Mouse (Mus musculus) liver, embryonic 11.5 days (tissue): ENCODE results near the gene Tesc. TPM values are rescaled to one million over a fixed set of nuclear protein-coding genes. Genes with fewer than 3 reads are reported as not detected.

ENCODE experiments used
- ATAC-seq: fragments of 200-750 bp; cut with Nextera tagmentation; replicated peaks from 2 replicates; pipeline ENCODE4 v1.8.0; 2017; ENCODE audit warnings: moderate number of reproducible peaks, mild to moderate bottlenecking, moderate TSS enrichment, moderate library complexity; ENCODE audit not compliant: low FRiP score
- DNase-seq: peaks from one replicate; pipeline ENCODE4 v3.0.0-alpha.2; 2017; ENCODE audit warnings: low spot score
- H3K27ac ChIP-seq: fragments of 300-500 bp; sonication (generic); 2 replicates; pipeline ENCODE4 v1.5.1; 2014; ENCODE audit warnings: mild to moderate bottlenecking, low read depth, low read length, control low read depth
- H3K27me3 ChIP-seq: fragments of 300-500 bp; sonication (generic); replicated peaks from 2 replicates; pipeline ENCODE4 v1.6.1; 2014; ENCODE audit warnings: low read length, mixed read lengths; ENCODE audit not compliant: control insufficient read depth, insufficient read depth
- H3K36me3 ChIP-seq: fragments of 300-500 bp; sonication (generic); 2 replicates; pipeline ENCODE4 v1.6.1; 2014; ENCODE audit warnings: mild to moderate bottlenecking, low read length, moderate library complexity, mixed read lengths; ENCODE audit not compliant: control insufficient read depth, insufficient read depth
- H3K4me1 ChIP-seq: fragments of 300-500 bp; sonication (generic); replicated peaks from 2 replicates; pipeline ENCODE4 v1.6.1; 2014; ENCODE audit warnings: low read length, mixed read lengths; ENCODE audit not compliant: control insufficient read depth, insufficient read depth
- H3K4me2 ChIP-seq: fragments of 300-500 bp; sonication (generic); 2 replicates; pipeline ENCODE4 v1.6.1; 2014; ENCODE audit warnings: mild to moderate bottlenecking, control low read depth, moderate library complexity
- H3K4me3 ChIP-seq: fragments of 300-500 bp; sonication (generic); 2 replicates; pipeline ENCODE4 v1.5.1; 2014; ENCODE audit warnings: low read depth, low read length, control low read depth
- H3K9ac ChIP-seq: fragments of 300-500 bp; sonication (generic); 2 replicates; pipeline ENCODE4 v1.6.1; 2014; ENCODE audit warnings: low read depth, low read length, control low read depth
- H3K9me3 ChIP-seq: fragments of 300-500 bp; sonication (generic); 2 replicates; pipeline ENCODE4 v1.6.1; 2016; ENCODE audit warnings: low read length, inconsistent platforms, mixed read lengths; ENCODE audit not compliant: control insufficient read depth
- WGBS: fragments of 180-500 bp; shearing (Covaris S2); extraction: QIAGEN DNeasy Blood & Tissue Kit; methylation state at CpG from one replicate; pipeline ENCODE4 v1.1.7; 2014; 5-methylcytosine and 5-hydroxymethylcytosine counted together
- polyA plus RNA-seq: library from polyadenylated mRNA; unstranded; fragments of >200 nt; fragmentation: Nextera tagmentation; extraction: Ambion mirVana; gene quantifications from 2 replicates; pipeline ENCODE4 v1.2.1, GENCODE M21; 2014

Gene Tesc
- polyA plus RNA-seq, 1 experiment from 2014 or later, result 2.2 TPM

- Histone ChIP-seq H3K4me1 (peaks cover 2% of the 10 kb centered on the region; the same call in 1 of the 2 replicates), H3K9ac (no peak overlapping the region), H3K27me3 (peaks cover 6% of the 10 kb centered on the region), H3K27ac (no peak overlapping the region), H3K36me3 (no peaks in the 10 kb centered on the region), H3K4me3 (no peak overlapping the region), H3K9me3 (no peaks in the 10 kb centered on the region), H3K4me2 (no peak overlapping the region)
- 33% methylated on average over 12 of the region's 12 CpGs for WGBS
- ATAC-seq (no peak), DNase-seq (no peak)
Measured at GRCm38 (mm10) chr5:118039241-118039668, 11.7 kb downstream of the Tesc start.

DNA sequence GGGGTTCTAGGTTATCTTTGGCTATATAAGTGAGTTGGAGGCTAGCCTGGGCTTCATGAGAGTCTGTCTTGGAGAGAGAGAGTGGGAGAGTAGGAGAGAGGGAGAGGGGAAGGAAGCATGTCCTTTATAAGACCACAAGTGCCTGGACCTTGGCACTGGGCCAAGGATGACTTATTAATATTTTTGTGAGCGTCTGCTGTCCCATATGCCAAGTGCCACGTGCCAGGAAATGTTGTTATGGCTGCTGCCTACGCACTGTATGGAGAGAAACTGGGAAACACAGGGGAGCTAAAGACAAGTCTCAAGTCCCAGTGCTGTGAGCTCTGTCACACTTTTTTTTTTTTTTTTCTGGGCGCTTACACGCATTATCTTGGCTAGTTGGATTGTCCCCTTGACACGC is 15.1 kb downstream of the Tesc start:
- no peaks in the 10 kb centered on the region for H3K36me3 ChIP-seq
- no peaks in the 10 kb centered on the region for H3K9me3 ChIP-seq
- DNase-seq, result no peak
- 0 out of 2 replicates have a peak, but pooled peaks cover 2% of the 10 kb centered on the region for H3K27me3 ChIP-seq
- H3K4me2 ChIP-seq, result no peak overlapping the region
- ATAC-seq, result no peak
- 85% methylated on average over 6 of the region's 6 CpGs for WGBS
- H3K4me1 ChIP-seq, result no peaks in the 10 kb centered on the region; the same call in 1 of the 2 replicates
- H3K27ac ChIP-seq, result no peak overlapping the region
- no peak overlapping the region for H3K4me3 ChIP-seq
- H3K9ac ChIP-seq, result no peak overlapping the region

DNA sequence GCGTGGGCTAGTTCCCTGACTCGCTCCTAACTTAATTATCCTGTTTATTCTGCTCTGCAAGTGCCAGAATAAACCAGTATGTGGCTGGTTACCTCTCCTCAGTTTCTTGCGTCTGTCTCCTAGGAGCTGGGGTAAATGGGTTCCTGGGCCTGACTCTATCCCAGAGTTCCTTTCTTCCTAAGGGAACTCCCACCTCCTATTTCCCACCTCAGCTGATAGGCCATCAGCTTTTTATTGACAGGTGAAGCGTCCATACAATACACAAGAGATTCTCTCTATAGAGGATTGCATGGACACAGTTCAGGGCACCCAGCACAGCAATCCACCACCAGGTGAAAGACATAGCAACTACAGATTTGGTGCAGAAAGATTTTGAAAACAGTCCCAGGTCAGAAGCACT is 16.2 kb downstream of the Tesc start:
- Histone ChIP-seq H3K4me3 (no peak overlapping the region), H3K4me1 (no peaks in the 10 kb centered on the region), H3K4me2 (no peak overlapping the region), H3K36me3 (no peaks in the 10 kb centered on the region), H3K27me3 (no peaks in the 10 kb centered on the region), H3K9me3 (no peaks in the 10 kb centered on the region), H3K27ac (no peak overlapping the region), H3K9ac (no peak overlapping the region)
- WGBS, result 80% methylated on average over 4 of the region's 4 CpGs
- DNase-seq (no peak), ATAC-seq (no peak)

DNA sequence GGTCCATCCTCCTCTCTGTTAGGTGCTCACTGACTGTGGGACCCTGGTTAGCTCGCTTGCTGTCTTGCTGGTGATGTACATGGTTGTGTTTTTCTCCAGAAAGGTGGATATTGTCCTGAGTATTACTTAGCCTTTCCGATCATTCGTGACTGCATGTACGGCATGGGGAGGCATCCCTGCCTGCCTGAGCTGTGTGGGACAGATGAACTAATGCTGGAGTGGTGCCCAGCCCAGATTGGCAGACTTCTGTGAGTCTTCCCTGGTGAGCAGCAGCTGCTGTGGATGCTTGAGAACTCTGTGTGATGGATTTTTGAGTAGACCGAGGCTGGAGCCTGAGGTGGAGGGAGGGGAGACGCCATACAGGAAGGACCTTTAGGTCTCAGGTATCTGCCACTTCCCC is 17.4 kb downstream of the Tesc start:
- ATAC-seq, result no peak
- no peak overlapping the region for H3K4me2 ChIP-seq
- no peaks in the 10 kb centered on the region for H3K27me3 ChIP-seq
- WGBS, result 85% methylated on average over 6 of the region's 6 CpGs
- no peaks in the 10 kb centered on the region for H3K9me3 ChIP-seq
- H3K4me1 ChIP-seq, result no peaks in the 10 kb centered on the region
- H3K36me3 ChIP-seq, result no peaks in the 10 kb centered on the region
- H3K9ac ChIP-seq, result no peak overlapping the region
- DNase-seq, result no peak
- H3K4me3 ChIP-seq, result no peak overlapping the region
- no peak overlapping the region for H3K27ac ChIP-seq

GRCm38 (mm10) chr5:118045385-118045784 is 17.8 kb downstream of the Tesc start:
- no peaks in the 10 kb centered on the region for H3K9me3 ChIP-seq
- no peak overlapping the region for H3K4me2 ChIP-seq
- H3K9ac ChIP-seq, result no peak overlapping the region
- H3K27ac ChIP-seq, result no peak overlapping the region
- H3K4me1 ChIP-seq, result no peaks in the 10 kb centered on the region
- H3K36me3 ChIP-seq, result no peaks in the 10 kb centered on the region
- 80% methylated on average over 9 of the region's 9 CpGs for WGBS
- H3K27me3 ChIP-seq, result no peaks in the 10 kb centered on the region
- DNase-seq, result no peak
- ATAC-seq, result no peak
- no peak overlapping the region for H3K4me3 ChIP-seq

- ATAC-seq (no peak), DNase-seq (no peak)
- Histone ChIP-seq H3K9me3 (no peaks in the 10 kb centered on the region), H3K27ac (no peak overlapping the region), H3K36me3 (no peaks in the 10 kb centered on the region), H3K4me2 (no peak overlapping the region), H3K4me1 (no peaks in the 10 kb centered on the region), H3K4me3 (no peak overlapping the region), H3K9ac (no peak overlapping the region), H3K27me3 (no peaks in the 10 kb centered on the region)
- 87% methylated on average over 14 of the region's 14 CpGs for WGBS
Measured at GRCm38 (mm10) chr5:118047091-118047757, 19.7 kb downstream of the Tesc start.

DNA sequence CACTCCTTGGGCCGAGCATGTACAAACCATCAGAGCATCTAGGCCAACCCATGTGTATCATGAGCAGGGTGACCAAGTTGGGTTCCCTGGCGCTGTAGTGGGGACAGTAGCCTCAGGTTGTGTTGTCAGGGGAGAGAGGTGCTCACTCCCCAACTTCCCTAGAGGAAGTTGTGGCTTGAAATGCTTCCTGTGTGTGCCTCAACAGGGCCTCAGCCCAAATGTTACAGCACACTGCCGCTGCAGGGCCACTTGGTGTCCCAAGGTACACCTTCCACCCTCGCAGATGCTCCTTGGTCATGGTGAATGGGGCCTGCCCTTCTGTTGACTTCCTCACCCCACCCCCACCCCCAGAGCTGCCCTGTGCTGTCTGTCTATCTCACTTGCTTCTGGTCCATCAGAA is 20.9 kb downstream of the Tesc start:
- Histone ChIP-seq H3K4me3 (no peak overlapping the region), H3K4me1 (no peaks in the 10 kb centered on the region), H3K36me3 (no peaks in the 10 kb centered on the region), H3K9ac (no peak overlapping the region), H3K27ac (no peak overlapping the region), H3K9me3 (no peaks in the 10 kb centered on the region), H3K4me2 (no peak overlapping the region), H3K27me3 (no peaks in the 10 kb centered on the region)
- 41% methylated on average over 4 of the region's 4 CpGs for WGBS
- ATAC-seq (no peak), DNase-seq (no peak)

DNA sequence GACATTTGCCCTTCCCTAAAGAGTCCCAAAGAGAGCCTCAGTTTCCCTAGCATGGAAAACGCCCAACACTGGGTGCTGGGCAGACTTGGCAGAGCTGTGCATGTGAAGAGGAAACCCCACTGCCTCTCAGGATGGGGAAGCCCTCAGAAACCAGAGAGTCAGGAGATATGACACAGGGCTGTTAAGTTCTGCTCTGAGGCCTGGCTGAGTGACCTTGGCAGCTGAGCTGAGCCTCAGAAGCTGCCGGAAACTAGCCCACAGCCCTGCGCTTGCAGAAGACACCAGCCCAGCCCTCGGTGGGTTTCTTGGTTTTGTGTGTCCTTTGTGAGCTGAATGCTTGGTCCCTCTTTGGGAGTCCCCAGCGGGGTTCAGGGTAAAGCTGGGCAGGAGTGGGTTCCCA is 21.4 kb downstream of the Tesc start:
- ATAC-seq (no peak), DNase-seq (no peak)
- no peaks in the 10 kb centered on the region for H3K9me3 ChIP-seq
- no peak overlapping the region for H3K4me3 ChIP-seq
- no peaks in the 10 kb centered on the region for H3K27me3 ChIP-seq
- H3K4me1 ChIP-seq, result no peaks in the 10 kb centered on the region
- H3K27ac ChIP-seq, result no peak overlapping the region
- WGBS, result 55% methylated on average over 5 of the region's 5 CpGs
- no peak overlapping the region for H3K4me2 ChIP-seq
- H3K36me3 ChIP-seq, result no peaks in the 10 kb centered on the region
- no peak overlapping the region for H3K9ac ChIP-seq

DNA sequence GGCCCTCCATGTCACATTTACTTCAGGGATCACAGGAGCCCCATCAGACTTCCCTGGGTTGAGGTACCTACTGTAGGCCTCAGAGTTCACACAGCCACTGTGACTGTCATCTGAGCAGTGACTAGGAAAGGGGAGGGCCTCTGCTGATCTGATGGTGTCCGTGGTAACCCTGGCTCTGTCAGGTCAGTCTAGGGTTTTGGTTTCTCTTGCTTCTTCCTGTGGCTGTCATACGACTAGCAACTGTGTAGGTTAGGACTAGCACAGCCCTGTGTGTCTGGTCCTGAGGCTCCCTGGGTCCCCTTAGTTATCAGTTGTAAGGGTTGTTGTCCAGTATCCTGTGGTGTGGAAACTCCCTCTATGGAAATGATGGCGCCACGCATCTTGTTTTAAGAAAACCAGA is 23.2 kb downstream of the Tesc start:
- Histone ChIP-seq H3K4me1 (no peaks in the 10 kb centered on the region), H3K9ac (no peak overlapping the region), H3K27me3 (no peaks in the 10 kb centered on the region; the same call in 1 of the 2 replicates), H3K9me3 (no peaks in the 10 kb centered on the region), H3K4me2 (no peak overlapping the region), H3K4me3 (no peak overlapping the region), H3K36me3 (no peaks in the 10 kb centered on the region), H3K27ac (no peak overlapping the region)
- 57% methylated on average over 4 of the region's 4 CpGs for WGBS
- ATAC-seq (peak; percentile 47), DNase-seq (no peak)
